Mouse (Mus musculus): ENCODE results near the gene Ap1s3.
"Not testable (repeated sequence)": the region's sequence is repeated elsewhere in the genome, so short reads cannot be mapped to it uniquely, and the experiment has no call there.

Gene Ap1s3

GRCm38 (mm10) chr1:79664911-79665310, 6.9 kb downstream of the Ap1s3 start:
- DNase-seq (ENCODE audit: low spot score): no peak

GRCm38 (mm10) chr1:79659598-79659997, 12.2 kb downstream of the Ap1s3 start:
- no peak for DNase-seq (ENCODE audit: low spot score)

- no peak for DNase-seq (ENCODE audit: low spot score)
These were observed 14.4 kb downstream of the Ap1s3 start for GRCm38 (mm10) chr1:79657411-79657810.

DNA sequence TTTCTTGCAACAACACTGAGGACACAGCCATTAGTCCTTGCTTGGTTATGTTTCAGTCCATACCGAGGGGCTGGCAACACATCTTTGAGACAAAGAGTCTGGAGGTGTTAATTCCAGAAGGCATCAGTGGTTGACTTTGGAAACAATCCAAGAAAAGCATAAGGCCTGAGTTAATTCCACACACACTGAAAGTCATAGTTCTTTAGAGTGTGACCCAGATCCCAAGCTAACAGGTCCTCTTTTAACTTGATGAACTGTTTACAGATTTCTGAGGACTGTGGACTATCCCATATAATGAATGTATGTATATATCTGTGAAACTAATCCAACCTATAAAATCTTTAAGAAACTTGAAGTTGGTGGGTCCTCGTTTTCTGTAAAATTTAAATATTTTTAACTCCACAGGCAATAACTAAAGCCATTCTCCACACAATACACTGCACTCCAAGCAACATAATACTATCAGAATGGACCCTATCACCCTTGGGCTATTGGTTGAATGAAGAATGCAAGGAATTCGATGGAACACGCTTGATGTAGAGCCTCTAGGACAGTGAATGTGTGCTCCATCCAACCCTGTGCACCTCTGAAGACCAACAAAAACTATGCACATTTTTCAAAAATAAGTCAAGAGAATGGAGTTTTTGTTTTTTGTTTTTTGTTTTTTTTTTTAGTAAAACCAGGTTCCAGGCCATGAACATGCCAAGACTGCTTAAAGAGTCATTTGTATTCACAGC, 15.8 kb downstream of the Ap1s3 start:
- no peak for DNase-seq (ENCODE audit: low spot score)

DNA sequence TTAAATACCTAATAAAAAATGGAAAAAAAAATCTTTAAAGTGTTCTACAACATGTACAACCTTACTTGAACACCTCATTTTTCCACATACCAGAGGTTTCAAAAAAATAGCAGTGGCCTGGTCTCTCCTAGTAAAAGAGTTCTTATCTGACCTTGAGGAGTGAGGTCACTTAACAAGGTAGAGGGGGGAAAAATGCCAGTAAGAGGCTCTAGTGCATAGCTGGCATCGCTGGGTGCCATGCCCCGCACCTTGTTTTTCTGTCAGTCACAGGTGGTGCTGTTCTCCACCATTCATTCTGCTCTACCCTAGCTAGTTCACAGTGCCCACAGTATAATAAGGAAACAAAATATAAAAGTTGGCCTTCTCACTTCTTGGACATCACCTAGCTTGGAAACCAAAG, 16.8 kb downstream of the Ap1s3 start:
- no peak for DNase-seq (ENCODE audit: low spot score)

DNA sequence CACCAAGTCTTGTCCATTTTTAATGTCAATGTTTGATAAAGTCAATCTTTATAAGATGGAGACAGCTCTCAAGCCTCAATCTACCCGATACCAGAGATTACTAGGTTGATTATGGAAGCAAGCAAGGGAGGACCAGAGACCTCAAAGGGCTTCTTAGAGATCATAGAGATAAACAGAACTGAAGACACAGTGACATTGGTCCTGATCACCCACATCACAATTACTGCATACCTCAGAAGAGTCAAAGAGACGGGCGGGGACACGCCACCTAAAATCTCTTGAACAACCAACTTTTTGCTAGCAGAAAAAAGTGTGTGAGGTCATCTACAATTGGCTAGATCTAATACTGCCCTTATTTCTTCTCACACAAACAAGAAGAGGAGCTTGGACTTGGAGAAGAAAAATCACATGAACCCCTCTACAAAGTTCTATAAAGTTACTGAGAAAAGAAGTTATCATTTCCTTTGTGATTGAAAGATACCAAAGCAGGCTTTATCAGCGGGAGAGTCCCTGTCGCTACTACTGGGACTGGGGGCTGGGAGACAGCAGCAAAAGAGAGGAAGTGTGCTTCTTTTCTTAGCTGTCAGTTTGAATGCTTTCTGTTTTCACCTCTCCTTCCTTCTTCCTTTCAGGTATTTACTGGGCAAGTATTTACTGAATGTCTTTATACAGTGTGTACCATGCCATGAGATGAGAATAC, 28.2 kb downstream of the Ap1s3 start:
- no peak for DNase-seq (ENCODE audit: low spot score)

DNA sequence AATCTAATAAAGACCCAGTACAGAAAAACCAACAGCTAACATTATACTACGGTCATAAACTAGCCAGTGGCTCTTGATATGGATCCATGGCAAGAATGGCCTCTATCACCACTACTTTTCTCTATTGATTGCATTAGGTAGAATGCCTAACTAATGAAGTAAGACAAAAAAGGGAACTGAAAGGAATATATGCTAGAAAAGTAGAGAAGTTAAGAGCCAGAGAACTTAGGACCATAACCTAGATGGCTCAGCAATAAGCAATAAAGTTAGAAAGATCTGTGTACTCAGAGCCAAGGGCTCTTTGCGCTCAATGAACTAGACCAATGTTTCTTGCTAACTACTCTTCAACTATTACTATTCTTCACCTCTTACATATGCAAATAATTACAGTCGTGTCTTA, 29.1 kb downstream of the Ap1s3 start:
- DNase-seq (ENCODE audit: low spot score): no peak

DNA sequence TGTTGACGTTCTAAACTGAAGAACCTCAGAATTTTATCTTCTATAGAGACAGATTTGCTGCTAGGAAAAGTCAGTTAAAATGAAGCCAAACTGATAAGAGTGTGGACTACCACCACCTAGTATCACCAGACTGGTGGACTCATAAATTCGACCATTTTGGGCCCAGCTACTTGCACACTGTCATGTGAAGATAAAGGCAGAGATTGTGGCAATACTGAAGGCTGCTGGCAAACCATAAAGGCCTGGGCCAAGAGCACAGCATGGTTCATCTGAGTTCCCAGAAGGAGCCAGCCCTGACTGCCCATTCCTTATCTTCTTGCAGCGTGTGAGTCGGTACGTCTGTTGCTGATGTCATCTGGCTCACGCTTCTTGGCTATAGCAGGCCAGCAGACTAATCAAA, 30.4 kb downstream of the Ap1s3 start:
- no peak for DNase-seq (ENCODE audit: low spot score)

DNA sequence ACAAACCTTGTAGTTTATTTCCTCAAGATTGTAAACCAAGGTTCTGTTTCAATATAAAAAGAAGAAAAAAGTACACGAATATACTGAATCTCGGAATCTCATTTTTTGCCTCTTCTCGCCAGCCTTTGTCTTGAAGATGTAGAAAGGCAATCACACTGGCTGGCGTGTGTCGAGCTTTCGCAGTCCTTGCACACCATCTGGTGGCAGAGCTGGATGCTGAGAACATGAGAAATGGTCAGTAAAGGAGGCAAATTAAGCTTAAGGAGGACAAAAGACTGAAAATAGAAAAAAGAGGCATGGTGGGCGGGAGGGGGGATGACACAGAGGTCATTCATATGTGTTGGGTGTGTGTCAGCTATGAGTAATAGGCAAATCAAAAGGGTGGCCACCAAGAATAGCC, 31.6 kb downstream of the Ap1s3 start:
- DNase-seq (ENCODE audit: low spot score): no peak

GRCm38 (mm10) chr1:79639683-79640082, 32.1 kb downstream of the Ap1s3 start:
- DNase-seq (ENCODE audit: low spot score): no peak

DNA sequence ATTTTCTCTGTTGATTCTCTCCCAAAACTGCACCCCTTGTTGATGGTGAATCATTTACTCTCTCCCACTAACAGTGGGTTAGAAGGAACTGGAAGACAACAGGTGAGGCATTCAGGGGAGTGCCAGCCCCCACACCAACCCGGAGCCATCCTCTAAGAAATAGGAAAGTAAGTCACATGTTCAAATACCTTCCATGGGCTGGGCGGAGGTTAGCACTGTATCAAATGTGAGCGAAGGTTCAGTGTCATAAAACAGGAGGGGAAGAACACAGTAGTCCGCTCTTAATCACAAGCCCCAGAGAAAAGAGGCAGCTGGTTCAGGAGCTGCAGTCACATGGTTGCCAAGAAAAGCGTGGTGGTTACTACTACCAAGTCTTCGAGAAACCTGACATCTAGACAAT, 32.7 kb downstream of the Ap1s3 start:
- DNase-seq (ENCODE audit: low spot score): no peak

DNA sequence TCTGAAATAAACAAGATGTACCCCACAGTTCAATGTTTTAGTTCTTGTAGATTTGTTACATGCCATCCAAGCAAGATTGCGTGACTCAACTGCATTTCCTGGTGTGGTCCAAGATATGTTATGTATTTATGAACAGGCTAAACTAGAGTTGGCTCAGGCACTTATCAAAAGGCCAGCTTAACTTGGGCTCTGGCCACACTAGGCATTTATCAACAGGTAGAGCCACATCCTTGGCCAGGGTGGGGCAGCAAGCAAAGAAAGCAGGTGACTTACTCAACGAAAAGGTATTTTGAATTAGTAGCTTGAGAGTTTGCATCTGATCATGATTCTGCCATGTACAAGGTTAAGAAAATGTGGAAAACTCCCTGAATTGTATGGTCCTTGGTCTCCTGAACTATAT, 34.0 kb downstream of the Ap1s3 start:
- no peak for DNase-seq (ENCODE audit: low spot score)

- DNase-seq (ENCODE audit: low spot score): no peak
These were observed 40.3 kb downstream of the Ap1s3 start for GRCm38 (mm10) chr1:79631521-79631920.

DNA sequence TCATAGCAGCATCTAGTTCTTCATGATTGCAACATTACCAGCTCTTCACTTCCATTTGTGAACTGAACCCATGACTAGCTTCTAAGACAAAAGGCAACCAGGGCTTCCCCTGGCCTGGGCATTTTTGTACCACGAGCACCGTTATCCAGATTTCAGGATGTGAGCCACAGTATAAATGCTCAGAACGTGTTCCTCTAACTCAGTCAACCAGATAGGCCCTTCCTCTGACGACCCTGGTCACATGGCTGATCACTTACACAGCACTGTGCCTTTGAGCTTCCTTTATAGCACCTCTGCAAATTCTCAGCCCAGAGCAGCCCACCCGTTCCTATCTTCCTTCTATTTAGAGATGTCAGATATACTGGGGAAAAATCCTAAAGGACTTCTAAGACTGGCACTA, 42.0 kb downstream of the Ap1s3 start:
- DNase-seq (ENCODE audit: low spot score): no peak

- DNase-seq (ENCODE audit: low spot score): no peak
These were observed 45.6 kb downstream of the Ap1s3 start for GRCm38 (mm10) chr1:79626140-79626539.

DNA sequence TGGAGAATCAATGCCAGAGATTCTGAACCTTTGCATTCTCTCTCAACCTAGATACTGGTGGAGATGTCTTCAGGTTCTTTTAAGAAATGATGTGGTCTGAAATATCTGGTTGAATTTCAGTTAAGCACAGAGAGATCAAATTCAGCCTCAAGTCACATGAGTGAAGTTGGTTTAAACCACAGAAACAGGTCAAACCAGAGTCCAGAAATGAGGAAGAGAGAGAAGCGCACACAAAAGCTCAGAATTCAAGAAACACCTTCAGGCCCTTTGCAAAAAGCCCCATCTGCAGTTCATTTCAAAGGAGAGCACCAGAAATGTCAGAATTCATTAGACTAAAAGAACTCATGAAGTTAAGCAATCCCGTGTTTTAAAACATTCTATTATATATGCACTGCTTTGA, 52.3 kb downstream of the Ap1s3 start:
- no peak for DNase-seq (ENCODE audit: low spot score)

DNA sequence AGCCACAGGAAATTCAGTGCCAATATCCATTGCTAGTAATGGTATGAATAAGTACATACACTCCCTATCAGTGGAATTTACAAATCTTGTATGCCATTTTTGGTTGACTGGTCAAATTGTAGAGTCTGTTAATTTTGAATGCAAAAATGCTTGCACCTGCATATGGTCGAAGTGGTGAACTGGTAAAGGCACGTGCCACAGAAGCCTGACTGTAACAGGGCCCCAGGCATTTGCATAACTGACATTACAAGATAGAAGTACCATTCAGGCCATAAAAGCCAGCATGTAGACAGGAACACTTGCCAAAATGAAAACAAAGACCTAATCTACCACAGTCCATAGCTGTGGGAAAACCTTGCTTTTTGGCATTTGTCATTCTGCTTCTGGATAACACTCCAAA, 55.3 kb downstream of the Ap1s3 start:
- no peak for DNase-seq (ENCODE audit: low spot score)

DNA sequence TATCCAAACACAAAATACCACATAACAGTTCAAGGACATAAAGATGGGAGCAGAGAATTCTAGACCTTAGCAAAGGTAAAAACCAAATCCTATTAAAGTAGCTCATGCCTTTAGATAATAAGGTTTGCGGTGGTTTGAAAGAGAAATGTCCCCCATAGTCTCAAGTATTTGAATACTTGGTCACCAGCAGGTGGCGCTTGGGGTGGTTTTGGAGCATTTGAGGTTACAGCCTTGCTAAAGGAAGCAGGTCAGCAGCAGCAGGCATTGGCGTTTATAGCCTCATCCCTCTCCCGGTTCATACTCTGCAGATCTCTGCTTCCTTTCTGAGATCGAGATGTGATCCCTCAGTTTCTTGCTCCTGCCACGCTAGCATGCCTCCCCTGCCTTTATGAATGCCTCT, 57.3 kb downstream of the Ap1s3 start:
- no peak for DNase-seq (ENCODE audit: low spot score)

DNA sequence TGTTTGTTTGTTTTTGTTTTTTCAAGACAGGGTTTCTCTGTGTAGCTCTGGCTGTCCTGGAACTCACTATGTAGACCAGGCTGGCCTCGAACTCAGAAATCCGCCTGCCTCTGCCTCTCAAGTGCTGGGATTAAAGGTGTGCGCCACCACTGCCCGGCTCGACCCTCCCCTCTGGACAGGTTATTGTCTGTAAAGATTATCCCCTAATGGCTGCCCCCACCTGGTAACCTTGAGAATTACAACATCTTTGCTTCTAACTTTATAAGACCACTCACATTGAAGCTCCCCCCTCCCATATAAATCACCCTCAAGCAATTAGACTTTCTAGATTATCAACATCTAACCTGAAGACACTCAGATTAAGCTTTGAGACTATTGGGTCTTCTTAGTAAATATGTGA, 60.5 kb downstream of the Ap1s3 start:
- DNase-seq (ENCODE audit: low spot score): not testable (repeated sequence)

GRCm38 (mm10) chr1:79608856-79609255, 62.9 kb downstream of the Ap1s3 start:
- DNase-seq (ENCODE audit: low spot score): not testable (repeated sequence)

- no peak for DNase-seq (ENCODE audit: low spot score)
These were observed 69.3 kb downstream of the Ap1s3 start for GRCm38 (mm10) chr1:79602500-79602899.

- DNase-seq (ENCODE audit: low spot score): no peak
These were observed 73.2 kb downstream of the Ap1s3 start for GRCm38 (mm10) chr1:79598385-79599178.

GRCm38 (mm10) chr1:79592721-79593277, 79.0 kb downstream of the Ap1s3 start:
- DNase-seq (ENCODE audit: low spot score): no peak

All from urinary bladder, postnatal 25 days (tissue).